Mouse (Mus musculus) cerebellum, postnatal 10 days (tissue): ENCODE measurements around the gene Rictor.

Source experiments
- DNase-seq, 2 experiments: peaks; one replicate each; pipeline ENCODE4 v3.0.0; 2021; ENCODE audit warnings: mixed read lengths in 2 of 2

Rictor gene

GRCm38 (mm10) chr15:6707936-6708525, at the start of gene Rictor:
Gene Rictor (plus strand): TSS chr15:6708379.
- DNase-seq = peak; percentile 93 to 96

DNA sequence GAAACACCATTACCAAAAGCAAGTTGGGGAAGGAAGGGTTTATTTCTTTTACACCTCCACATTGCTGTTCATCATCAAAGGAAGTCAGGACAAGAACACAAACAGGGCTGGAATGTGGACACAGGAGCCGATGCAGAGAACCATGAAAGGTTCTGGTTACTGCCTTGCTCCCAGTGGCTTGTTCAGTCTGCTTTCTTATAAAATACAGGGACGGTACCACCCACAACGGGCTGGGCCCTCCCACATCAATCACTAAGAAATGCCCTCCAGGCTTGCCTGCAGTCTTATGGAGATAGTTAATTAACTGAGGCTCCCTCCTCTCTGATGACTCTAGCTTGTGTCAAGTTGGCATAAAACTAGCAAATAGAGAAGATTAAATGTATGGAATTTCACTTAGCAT, 46.2 kb upstream of the Rictor start:
- no peak for DNase-seq

DNA sequence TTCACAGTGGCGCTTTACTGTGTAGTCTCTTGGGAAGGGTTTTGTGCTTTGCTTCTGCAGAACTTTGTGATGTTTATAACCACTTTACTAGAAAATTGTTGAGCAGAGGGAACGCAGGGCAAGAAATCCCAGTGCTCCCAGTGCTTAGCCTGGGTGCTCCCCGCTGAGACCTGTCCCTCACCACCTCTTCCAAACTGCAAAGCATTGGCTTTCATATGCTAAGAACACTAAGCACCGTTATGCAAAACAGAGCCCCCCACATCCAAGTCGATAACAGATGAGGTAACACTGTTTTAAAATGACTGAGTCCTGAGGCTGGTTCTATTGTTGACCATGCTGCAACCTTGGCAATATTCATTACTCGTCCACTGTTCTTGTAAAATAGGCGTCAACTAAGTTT, 44.2 kb upstream of the Rictor start:
- DNase-seq = no peak

GRCm38 (mm10) chr15:6666072-6666471, 42.1 kb upstream of the Rictor start:
- no peak for DNase-seq

DNA sequence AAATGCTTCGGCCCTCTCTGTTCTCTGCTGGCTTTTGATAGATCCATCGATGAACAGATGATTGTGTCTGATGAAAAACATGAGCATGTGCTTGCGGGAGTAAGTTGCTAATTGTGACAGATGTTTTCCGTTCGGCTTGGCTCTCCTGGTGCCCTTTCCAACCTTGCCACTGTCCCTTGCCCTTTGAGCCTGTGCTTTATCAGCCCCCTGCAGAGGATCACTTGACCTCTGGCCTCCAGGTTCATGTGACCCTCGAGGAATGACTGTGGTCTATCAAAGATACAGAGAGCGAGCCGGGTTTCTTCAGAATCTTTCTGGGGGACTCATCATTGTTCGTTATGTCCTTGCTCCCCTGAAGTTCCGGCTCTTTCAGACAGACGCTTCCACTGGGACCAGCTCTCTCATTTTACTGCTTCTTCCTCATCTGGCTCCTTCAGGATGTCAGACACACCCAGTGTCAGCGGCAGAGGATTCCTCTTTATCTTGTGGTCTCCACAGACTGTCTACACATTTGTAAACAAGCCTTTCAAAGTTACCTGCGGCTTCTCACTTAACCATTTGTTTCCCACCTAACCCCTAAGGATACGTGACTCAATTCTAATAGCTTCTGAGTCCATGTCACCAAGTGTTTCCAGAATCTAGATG, 39.3 kb upstream of the Rictor start:
- DNase-seq = no peak

DNA sequence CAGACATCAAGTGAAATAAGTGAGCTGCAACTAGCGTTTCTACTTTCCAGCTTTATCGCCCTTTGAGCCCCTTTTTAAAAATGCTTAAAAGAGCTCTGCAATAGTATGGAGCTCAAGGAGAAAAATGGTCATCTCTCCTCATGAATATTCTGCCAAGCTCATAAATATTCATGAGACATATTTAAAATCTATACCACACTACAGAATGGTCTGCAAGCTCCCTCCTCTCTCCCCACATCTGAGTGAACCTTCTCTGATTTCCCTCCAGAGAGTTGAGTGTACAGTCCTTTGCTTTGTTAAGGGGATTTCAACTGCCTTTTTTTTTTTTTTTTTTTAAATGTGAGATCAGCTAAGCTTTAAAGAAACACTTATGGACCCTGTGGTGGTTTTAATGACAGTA, 29.7 kb upstream of the Rictor start:
- DNase-seq = no peak

GRCm38 (mm10) chr15:6702164-6702563, 6.0 kb upstream of the Rictor start:
- peak; percentile 14 to 17 for DNase-seq

DNA sequence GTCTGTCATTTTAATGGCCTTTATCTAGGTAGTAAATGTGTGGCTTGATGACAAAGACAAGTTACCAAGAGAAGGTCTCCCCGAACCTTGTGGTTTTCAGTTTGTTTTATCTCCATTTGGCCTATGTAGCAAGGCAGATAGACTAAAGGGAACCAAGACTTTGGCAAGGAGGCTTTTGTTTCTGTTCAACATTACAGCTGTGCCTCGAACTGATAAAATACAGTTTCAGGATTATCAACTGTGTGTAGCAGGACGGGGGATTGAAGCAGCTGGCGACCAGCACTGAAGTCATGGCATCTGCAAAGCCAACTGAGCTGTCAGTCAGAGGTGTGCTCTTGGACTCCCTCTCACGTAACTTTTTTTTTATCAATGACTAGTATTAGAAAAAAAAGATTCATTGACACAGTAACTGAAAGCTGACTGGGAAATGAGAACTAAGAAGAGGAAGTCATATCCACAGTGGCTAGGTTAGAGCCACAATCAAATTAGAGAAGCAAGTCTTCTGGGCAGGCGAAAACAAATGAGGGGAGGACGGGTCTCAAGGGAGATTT, 2.8 kb upstream of the Rictor start:
- DNase-seq = no peak

GRCm38 (mm10) chr15:6707551-6707935, 636 bp upstream of the Rictor start:
- DNase-seq = peak; percentile 70 to 71

GRCm38 (mm10) chr15:6708526-6709441, 605 bp downstream of the Rictor start:
- DNase-seq = peak; percentile 37 to 55

DNA sequence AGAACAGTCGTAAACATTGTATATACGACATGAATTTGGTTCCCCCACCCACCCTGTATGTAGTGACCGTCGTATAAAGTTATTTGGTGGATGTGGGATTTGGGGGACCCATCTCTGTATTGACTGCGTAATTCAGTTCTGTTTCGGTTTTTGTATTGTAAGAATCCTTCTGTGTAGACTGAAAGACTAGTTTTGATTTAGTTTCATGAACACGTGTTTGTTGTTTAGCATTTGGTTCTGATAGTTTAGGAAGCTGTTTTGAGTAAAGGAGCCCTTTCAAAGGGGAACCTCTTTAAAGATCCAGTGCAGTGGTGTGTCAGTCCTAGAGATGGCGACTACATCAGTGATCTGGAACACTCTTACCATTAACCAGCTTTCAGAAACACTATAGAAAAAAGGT, 1.4 kb downstream of the Rictor start:
- no peak for DNase-seq

- DNase-seq = no peak
Observed at GRCm38 (mm10) chr15:6710341-6710740, 2.2 kb downstream of the Rictor start.

GRCm38 (mm10) chr15:6711226-6711625, 3.0 kb downstream of the Rictor start:
- DNase-seq = no peak

- DNase-seq = no peak
Observed at GRCm38 (mm10) chr15:6714819-6715218, 6.6 kb downstream of the Rictor start.

DNA sequence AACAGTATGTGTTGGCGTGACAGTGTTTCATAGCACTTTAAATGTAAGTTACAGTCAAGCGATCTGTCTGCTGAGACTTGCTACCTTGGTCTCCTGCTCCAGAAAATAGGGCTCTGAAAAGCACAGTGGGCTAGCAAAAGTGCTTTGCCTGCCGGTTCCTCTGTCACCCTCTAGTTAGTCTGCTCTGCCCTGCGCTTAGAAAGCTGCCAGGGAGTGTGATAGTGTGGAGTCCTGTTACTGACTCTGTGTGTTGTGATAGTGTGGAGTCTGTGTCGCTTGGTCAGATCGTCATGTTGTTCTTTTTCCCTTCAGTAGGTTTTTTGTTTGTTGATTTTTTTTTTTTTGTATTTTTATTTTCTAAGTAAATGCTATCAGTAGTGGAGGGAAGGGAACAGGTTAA, 7.1 kb downstream of the Rictor start:
- DNase-seq = no peak

DNA sequence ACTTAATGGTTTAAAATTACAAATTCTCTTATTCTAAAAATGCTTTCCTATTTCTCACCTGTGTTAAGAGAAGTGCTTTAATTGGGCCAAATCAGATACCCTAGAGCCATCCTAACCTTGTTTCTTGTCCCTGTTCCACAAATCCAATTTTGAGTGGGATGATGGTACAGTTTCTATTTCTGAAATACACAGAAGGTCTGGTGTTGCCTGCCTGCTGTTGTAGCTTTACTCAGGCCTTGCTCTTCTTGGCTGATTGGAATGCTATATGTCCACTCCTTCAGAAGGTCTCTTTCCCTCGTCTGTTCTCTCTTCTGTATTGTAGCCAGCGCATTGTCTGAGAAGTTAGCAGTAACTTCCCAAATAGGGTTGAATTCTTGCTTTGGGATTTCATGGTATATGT, 13.2 kb downstream of the Rictor start:
- no peak for DNase-seq

DNA sequence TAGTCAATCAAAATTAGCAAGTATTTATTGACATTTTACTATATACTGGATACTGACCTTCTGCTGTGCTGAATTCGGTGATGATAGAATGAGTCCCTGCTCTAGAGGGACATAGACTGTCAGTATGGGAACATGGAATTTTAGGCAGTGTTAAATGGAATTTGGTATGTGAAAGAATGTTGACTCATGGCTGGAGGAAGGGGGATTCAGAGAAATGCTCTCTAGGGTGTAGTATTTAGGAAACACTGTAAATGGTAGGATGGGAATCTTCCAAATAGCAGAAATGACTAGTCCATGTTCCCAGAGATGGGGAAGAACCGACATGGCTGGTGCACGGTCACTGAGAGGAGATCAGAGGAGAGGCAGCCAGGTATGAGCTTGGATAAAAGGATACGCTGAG, 13.6 kb downstream of the Rictor start:
- DNase-seq = no peak

DNA sequence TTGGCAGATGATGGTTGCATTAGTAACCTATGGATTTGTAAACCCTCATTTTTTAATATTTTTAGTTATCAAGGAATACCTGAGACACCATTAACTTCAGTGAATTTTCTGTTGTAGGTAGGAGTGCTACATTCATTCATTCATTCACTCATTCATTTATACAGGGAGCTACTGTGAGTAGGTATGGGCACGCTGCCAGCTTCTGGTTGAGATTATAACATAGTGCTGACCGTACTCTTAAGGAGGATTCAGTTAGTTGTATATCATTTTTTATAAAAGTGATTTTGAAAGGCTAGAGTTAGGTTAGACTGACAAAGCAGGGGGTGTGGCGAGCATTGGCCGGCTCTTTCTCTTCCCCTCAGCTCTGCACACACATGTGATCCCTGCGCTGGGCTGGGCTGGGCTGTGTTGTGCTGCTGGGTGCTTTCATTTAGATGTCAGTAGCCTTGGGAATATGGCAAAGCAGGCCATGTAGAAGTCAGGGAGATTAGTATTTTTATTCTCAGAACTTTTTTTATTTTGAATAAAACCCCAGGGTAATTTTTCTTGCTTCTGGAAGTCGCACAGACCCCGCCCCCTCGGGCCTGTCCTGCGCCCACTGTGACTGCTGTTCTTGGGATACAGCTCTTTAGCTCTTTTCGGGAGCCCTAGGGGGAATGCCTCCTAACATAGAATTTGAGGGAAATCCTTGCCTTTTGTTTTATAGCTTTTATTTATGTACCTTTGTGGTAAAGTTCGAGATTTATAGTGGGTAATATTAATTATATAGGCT, 14.4 kb downstream of the Rictor start:
- no peak for DNase-seq

GRCm38 (mm10) chr15:6723338-6723737, 15.2 kb downstream of the Rictor start:
- DNase-seq = no peak

GRCm38 (mm10) chr15:6724442-6724841, 16.3 kb downstream of the Rictor start:
- no peak for DNase-seq

GRCm38 (mm10) chr15:6726130-6726808, 18.1 kb downstream of the Rictor start:
- DNase-seq = no peak

GRCm38 (mm10) chr15:6733076-6733475, 24.9 kb downstream of the Rictor start:
- no peak for DNase-seq
